Mouse (Mus musculus): ENCODE measurements around the gene Duox2. TPM values are rescaled to one million over a fixed set of nuclear protein-coding genes. Genes with fewer than 3 reads are reported as not detected.

Gene Duox2
- polyA plus RNA-seq, 1 experiment from 2014 or later = 0.14 TPM

DNA sequence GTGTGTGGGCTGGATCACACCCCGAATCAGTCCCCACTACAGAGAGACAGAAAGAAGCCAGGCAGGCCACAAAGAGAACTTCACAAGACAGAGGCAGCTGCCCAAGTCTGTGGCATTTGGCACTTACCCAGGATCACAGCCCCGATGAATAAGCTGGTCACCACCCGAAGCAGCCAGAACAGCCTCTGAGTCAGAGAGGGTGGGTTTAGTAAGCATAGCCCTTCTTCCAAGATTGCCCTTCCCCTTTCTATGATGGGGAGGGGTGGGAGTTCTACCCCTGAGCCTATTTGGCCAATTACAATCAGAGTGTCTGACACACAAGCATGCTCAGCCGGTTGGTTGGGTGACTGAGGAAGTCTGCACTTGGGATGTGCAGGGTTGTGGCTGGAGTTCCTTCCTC is 7.9 kb upstream of the Duox2 start:
- ATAC-seq (ENCODE audit: low read depth) (peak; percentile 42; the same call in 1 of the 2 replicates), DNase-seq (ENCODE audit: low spot score) (peak; percentile 74)
- H3K36me3 ChIP-seq (ENCODE audit: control insufficient read depth, insufficient read depth, low read length) = no peaks in the 10 kb centered on the region
- 47% methylated on average over 4 of the region's 4 CpGs for WGBS
- no peak overlapping the region for H3K4me3 ChIP-seq (ENCODE audit: low read depth, low read length)
- H3K9me3 ChIP-seq (ENCODE audit: control insufficient read depth, low read length) = no peaks in the 10 kb centered on the region
- no peak overlapping the region for H3K27ac ChIP-seq (replicated peaks; ENCODE audit: low read depth, low read length)
- no peak overlapping the region for H3K4me2 ChIP-seq (ENCODE audit: low read depth, low read length)
- peaks cover 6% of the 10 kb centered on the region for H3K4me1 ChIP-seq (ENCODE audit: control insufficient read depth, insufficient read depth, low read length)
- peaks cover 66% of the 10 kb centered on the region for H3K27me3 ChIP-seq (replicated peaks; ENCODE audit: control insufficient read depth, insufficient read depth, low read length)
- no peak overlapping the region for H3K9ac ChIP-seq (ENCODE audit: low read depth, low read length)

DNA sequence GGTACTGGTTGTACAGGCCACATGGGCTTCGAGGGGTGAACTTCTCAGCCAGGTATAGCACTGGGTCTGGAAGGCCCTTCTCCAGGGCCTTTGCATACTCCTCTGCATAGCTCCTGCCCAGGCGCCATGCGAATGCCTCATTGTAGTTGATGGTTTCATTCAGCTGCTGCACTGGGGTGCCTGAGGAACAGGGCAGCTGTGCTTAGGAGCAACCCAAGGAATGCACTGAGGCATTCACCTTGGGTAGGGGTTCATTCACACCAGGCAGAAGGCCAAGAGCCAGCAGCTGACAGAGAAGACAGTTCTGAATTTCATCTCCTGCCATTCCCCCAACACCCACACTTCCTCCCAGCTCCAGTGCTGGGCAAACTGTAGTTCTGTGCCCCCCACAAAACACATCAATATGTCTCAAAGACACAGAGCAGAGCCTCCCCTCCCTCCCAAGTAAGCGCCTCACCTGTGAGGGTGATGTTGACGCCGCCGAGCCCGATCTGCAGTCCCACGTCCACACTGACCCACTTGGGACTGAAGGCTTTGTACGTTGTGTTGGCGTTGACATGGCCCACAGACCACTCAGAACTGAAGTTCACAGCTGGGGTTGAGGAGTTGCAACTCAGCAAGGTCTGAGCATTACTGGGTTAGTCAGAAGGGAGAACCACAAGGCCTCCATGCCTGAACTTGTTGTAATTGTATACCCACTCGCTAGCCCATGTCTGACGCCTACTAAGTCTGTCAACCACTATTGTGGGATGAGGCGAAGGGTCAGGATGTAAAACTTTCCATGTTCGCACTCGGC is 7.0 kb upstream of the Duox2 start:
- no peak overlapping the region for H3K9ac ChIP-seq (ENCODE audit: low read depth, low read length)
- peaks cover 70% of the 10 kb centered on the region for H3K27me3 ChIP-seq (replicated peaks; ENCODE audit: control insufficient read depth, insufficient read depth, low read length)
- H3K4me2 ChIP-seq (ENCODE audit: low read depth, low read length) = no peak overlapping the region
- ATAC-seq (ENCODE audit: low read depth) = no peak
- no peak overlapping the region for H3K4me3 ChIP-seq (ENCODE audit: low read depth, low read length)
- DNase-seq (ENCODE audit: low spot score) = no peak
- WGBS = 73% methylated on average over 16 of the region's 16 CpGs
- no peak overlapping the region for H3K27ac ChIP-seq (replicated peaks; ENCODE audit: low read depth, low read length)
- H3K4me1 ChIP-seq (ENCODE audit: control insufficient read depth, insufficient read depth, low read length) = peaks cover 10% of the 10 kb centered on the region
- no peaks in the 10 kb centered on the region for H3K9me3 ChIP-seq (ENCODE audit: control insufficient read depth, low read length)
- H3K36me3 ChIP-seq (ENCODE audit: control insufficient read depth, insufficient read depth, low read length) = no peaks in the 10 kb centered on the region

DNA sequence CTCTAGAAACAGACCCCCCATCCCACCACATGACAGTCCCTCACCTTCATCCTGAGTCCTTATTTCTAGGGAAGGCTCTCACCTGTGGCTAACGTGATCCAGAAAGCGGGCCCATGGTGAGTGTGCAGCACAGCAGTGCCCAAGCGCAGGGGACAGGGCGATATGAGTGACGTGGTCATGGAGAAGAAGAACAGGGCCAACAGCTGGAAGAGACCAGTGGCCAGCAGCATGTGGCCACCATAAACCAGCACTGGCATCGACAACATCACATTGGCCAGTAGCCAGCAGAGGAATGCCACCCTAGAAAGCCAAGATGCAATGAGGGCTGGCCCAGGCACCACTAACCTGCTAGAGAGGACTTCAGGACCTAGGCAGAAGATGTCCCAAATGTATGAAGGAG is 6.3 kb upstream of the Duox2 start:
- Histone ChIP-seq H3K9ac (ENCODE audit: low read depth, low read length) (no peak overlapping the region), H3K27me3 (replicated peaks; ENCODE audit: control insufficient read depth, insufficient read depth, low read length) (peaks cover 74% of the 10 kb centered on the region), H3K4me2 (ENCODE audit: low read depth, low read length) (no peak overlapping the region), H3K36me3 (ENCODE audit: control insufficient read depth, insufficient read depth, low read length) (no peaks in the 10 kb centered on the region), H3K4me1 (ENCODE audit: control insufficient read depth, insufficient read depth, low read length) (peaks cover 10% of the 10 kb centered on the region), H3K4me3 (ENCODE audit: low read depth, low read length) (no peak overlapping the region), H3K9me3 (ENCODE audit: control insufficient read depth, low read length) (no peaks in the 10 kb centered on the region), H3K27ac (replicated peaks; ENCODE audit: low read depth, low read length) (no peak overlapping the region)
- 86% methylated on average over 6 of the region's 6 CpGs for WGBS
- DNase-seq (ENCODE audit: low spot score) = no peak
- ATAC-seq (ENCODE audit: low read depth) = no peak

GRCm38 (mm10) chr2:122302574-122303241 is 4.5 kb upstream of the Duox2 start:
- Histone ChIP-seq H3K36me3 (ENCODE audit: control insufficient read depth, insufficient read depth, low read length) (no peaks in the 10 kb centered on the region), H3K27me3 (replicated peaks; ENCODE audit: control insufficient read depth, insufficient read depth, low read length) (peaks cover 84% of the 10 kb centered on the region), H3K9ac (ENCODE audit: low read depth, low read length) (no peak overlapping the region), H3K27ac (replicated peaks; ENCODE audit: low read depth, low read length) (no peak overlapping the region), H3K4me2 (ENCODE audit: low read depth, low read length) (peak overlapping the region; percentile 67; the same call in 1 of the 2 replicates), H3K4me1 (ENCODE audit: control insufficient read depth, insufficient read depth, low read length) (peaks cover 10% of the 10 kb centered on the region), H3K9me3 (ENCODE audit: control insufficient read depth, low read length) (no peaks in the 10 kb centered on the region), H3K4me3 (ENCODE audit: low read depth, low read length) (no peak overlapping the region)
- DNase-seq (ENCODE audit: low spot score) (peak; percentile 81), ATAC-seq (ENCODE audit: low read depth) (no peak)
- WGBS = 13% methylated on average over 9 of the region's 9 CpGs

- Histone ChIP-seq H3K4me1 (ENCODE audit: control insufficient read depth, insufficient read depth, low read length) (peaks cover 10% of the 10 kb centered on the region), H3K36me3 (ENCODE audit: control insufficient read depth, insufficient read depth, low read length) (no peaks in the 10 kb centered on the region), H3K9me3 (ENCODE audit: control insufficient read depth, low read length) (no peaks in the 10 kb centered on the region), H3K27ac (replicated peaks; ENCODE audit: low read depth, low read length) (no peak overlapping the region), H3K9ac (ENCODE audit: low read depth, low read length) (peak overlapping the region; percentile 48), H3K27me3 (replicated peaks; ENCODE audit: control insufficient read depth, insufficient read depth, low read length) (peaks cover 87% of the 10 kb centered on the region), H3K4me3 (ENCODE audit: low read depth, low read length) (peak overlapping the region; percentile 42), H3K4me2 (ENCODE audit: low read depth, low read length) (peak overlapping the region; percentile 67)
- DNase-seq (ENCODE audit: low spot score) (no peak), ATAC-seq (ENCODE audit: low read depth) (no peak)
- WGBS = 5% methylated on average over 23 of the region's 23 CpGs
Measured at GRCm38 (mm10) chr2:122301921-122302573, 3.8 kb upstream of the Duox2 start.

GRCm38 (mm10) chr2:122301081-122301920 is 3.1 kb upstream of the Duox2 start:
- Histone ChIP-seq H3K4me3 (ENCODE audit: low read depth, low read length) (peak overlapping the region; percentile 42), H3K27ac (replicated peaks; ENCODE audit: low read depth, low read length) (no peak overlapping the region), H3K4me1 (ENCODE audit: control insufficient read depth, insufficient read depth, low read length) (peaks cover 10% of the 10 kb centered on the region), H3K4me2 (ENCODE audit: low read depth, low read length) (peak overlapping the region; percentile 67), H3K27me3 (replicated peaks; ENCODE audit: control insufficient read depth, insufficient read depth, low read length) (peaks cover 86% of the 10 kb centered on the region), H3K9ac (ENCODE audit: low read depth, low read length) (peak overlapping the region; percentile 48), H3K36me3 (ENCODE audit: control insufficient read depth, insufficient read depth, low read length) (no peaks in the 10 kb centered on the region), H3K9me3 (ENCODE audit: control insufficient read depth, low read length) (no peaks in the 10 kb centered on the region)
- DNase-seq (ENCODE audit: low spot score) = no peak
- ATAC-seq (ENCODE audit: low read depth) = 0 out of 2 replicates have a peak, but pooled peaks have one; percentile 31
- under 1% methylated on average over 41 of the region's 48 CpGs for WGBS

DNA sequence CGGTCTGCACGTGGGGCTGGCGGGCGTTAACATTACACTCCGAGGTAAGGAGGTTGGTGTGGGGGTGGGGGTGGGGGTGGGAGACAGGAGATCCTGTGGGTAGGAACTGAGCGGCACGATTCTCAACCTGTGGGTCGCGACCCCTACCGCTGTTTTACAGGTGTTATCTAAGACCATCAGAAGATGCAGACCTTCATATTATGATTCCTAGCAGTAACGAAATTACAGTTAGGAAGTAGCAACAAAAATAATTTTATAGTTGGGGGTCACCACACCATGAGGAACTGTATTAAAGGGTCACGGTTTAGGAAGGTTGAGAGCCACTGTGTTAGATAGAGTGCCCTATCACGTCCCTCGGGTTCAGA is 2.4 kb upstream of the Duox2 start:
- H3K27ac ChIP-seq (replicated peaks; ENCODE audit: low read depth, low read length) = no peak overlapping the region
- H3K4me1 ChIP-seq (ENCODE audit: control insufficient read depth, insufficient read depth, low read length) = peaks cover 10% of the 10 kb centered on the region
- H3K4me2 ChIP-seq (ENCODE audit: low read depth, low read length) = peak overlapping the region; percentile 67; the same call in 1 of the 2 replicates
- DNase-seq (ENCODE audit: low spot score) (no peak), ATAC-seq (ENCODE audit: low read depth) (no peak)
- H3K9ac ChIP-seq (ENCODE audit: low read depth, low read length) = no peak overlapping the region
- 3% methylated on average over 14 of the region's 14 CpGs for WGBS
- H3K36me3 ChIP-seq (ENCODE audit: control insufficient read depth, insufficient read depth, low read length) = no peaks in the 10 kb centered on the region
- H3K4me3 ChIP-seq (ENCODE audit: low read depth, low read length) = peak overlapping the region; percentile 42; the same call in 1 of the 2 replicates
- no peaks in the 10 kb centered on the region for H3K9me3 ChIP-seq (ENCODE audit: control insufficient read depth, low read length)
- H3K27me3 ChIP-seq (replicated peaks; ENCODE audit: control insufficient read depth, insufficient read depth, low read length) = peaks cover 89% of the 10 kb centered on the region

Data from embryonic facial prominence, embryonic 14.5 days (tissue).